Mouse (Mus musculus): ENCODE data around the gene Zfp790.
A peak's percentile ranks its signal among the peaks of the same experiment; 100 is the strongest.
"Not testable (repeated sequence)": the region's sequence is repeated elsewhere in the genome, so short reads cannot be mapped to it uniquely, and the experiment has no call there.

The Zfp790 gene

DNA sequence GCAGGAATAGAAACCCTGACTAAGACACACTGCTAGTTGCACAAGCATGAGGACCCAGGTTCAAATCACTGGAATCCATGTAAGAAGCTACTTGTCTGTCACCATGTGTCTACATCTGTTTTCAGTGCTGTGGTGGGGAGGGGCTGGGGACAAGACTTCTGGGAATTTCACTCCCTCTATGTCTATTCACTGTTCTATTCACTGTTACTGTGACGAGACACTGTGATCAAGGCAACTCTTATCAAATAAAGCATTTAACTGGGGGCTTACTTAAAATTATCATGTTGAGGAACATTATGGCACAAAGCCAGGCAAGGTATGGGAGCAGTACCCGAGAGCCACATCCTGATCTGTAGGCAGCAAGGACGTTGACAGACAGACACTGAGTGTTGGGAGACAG lies 23.3 kb downstream of the Zfp790 start:
- no peak for DNase-seq (ENCODE audit: extremely low read depth, low read depth, low spot score)

- DNase-seq (ENCODE audit: extremely low read depth, low read depth, low spot score) = no peak
These were observed 26.2 kb downstream of the Zfp790 start for GRCm38 (mm10) chr7:29842105-29842504.

GRCm38 (mm10) chr7:29844616-29845015 lies 28.7 kb downstream of the Zfp790 start:
- no peak for DNase-seq (ENCODE audit: extremely low read depth, low read depth, low spot score)

GRCm38 (mm10) chr7:29852831-29853218 lies 36.9 kb downstream of the Zfp790 start:
- no peak for DNase-seq (ENCODE audit: extremely low read depth, low read depth, low spot score)

DNA sequence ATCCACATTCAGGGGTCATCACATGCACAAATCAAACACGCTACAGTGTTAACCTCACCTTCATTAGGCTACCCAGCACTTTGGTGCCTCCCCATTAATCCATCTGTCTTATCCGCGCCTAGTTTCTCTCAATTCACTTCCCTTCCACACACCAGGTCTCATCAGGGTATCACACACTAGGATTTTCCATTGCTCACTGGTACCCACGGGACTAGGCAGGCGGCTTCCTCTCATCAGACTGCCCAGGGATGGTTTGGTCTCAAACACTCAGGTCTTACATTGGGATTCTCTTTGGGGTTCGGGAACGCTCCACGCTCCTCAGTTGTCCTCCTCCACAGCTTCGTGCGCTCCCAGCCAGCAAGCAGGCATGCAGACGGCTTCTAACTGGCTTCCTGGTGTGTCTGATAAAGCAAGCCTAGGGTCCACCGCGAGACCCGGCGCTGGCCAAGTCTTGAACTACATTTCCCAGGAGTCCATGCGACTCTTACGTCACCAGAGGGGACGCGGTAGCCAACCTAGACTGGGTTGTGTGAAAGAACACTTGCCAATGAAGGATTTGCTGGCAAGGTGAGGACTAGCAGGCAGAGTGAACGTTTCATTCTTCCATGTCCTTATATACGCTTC lies 37.4 kb downstream of the Zfp790 start, which contains the start of gene Zfp940:
Zfp940 (minus strand) TSS at position 451 of the 624 bp plus-strand sequence.
- DNase-seq (ENCODE audit: extremely low read depth, low read depth, low spot score) = peak; percentile 19

DNA sequence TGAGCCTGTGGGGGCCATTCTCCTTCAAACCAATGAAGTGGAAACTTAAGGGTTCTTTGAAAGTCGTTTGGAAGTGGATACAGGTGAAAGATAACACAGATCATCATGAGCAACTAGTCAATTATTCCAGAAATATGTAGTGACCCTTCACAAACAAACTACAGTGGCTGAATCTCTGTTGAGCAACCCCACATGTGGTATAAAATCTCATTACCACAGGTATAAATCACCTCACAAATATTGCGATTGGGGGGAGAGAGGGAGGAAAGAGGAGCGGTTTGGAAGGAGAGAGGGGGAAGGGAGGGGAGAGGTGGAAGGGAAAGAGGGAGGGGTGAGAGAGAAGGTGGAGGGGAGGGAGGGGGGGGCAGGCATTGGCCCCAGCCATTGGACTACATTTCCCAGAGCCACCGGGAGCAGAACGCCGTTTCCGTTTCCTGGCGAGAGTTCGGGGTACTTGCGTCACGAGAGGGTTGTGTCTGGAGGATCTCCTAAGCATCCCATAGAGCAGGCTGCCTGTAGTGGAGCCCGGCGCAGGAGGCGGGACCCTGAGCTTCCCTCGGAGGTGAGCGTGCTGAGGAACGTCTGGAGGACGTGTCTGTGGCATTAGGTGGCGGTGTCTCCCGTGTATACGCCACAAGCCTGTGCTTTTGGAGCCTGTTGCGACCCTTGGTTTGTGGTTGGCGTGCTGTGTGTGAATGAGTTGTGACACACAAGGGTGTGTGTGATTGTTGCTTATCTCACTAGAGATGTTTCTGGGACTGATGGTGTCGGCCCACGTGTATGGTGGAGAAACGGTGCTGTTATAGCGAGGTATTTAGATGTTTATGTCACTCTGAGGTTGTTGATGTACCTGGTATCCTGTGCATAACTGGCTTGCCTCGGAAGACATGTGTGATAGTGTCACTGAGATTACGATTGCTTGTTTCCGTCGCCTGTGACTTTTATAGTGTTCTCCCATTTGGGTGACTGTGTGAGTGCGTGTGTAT lies 43.9 kb downstream of the Zfp790 start, which contains the start of gene Zfp420:
Zfp420 (plus strand) TSS at position 448 of the 986 bp plus-strand sequence.
- DNase-seq (ENCODE audit: extremely low read depth, low read depth, low spot score) = peak; percentile 26

DNA sequence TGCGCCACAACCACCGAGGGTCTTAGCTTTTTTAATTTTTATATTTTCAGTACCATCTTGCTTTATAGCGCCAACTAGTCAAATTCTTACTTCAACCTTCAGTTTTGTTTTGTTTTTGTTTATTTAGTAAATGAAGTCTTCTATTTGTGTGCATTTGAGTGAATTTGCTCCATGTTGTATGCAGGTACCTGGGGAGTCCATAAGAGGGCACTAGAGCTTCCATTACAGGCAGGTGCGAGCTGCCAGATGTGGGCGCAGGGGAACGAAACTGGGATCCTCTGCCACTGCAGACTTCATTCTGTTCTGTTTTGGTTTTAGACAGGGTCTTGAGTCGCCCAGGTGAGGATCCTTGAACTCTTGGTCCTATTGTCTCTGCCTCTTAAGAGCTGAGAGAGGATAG lies 45.7 kb downstream of the Zfp790 start:
- DNase-seq (ENCODE audit: extremely low read depth, low read depth, low spot score) = no peak

GRCm38 (mm10) chr7:29874256-29874655 lies 58.3 kb downstream of the Zfp790 start:
- no peak for DNase-seq (ENCODE audit: extremely low read depth, low read depth, low spot score)

DNA sequence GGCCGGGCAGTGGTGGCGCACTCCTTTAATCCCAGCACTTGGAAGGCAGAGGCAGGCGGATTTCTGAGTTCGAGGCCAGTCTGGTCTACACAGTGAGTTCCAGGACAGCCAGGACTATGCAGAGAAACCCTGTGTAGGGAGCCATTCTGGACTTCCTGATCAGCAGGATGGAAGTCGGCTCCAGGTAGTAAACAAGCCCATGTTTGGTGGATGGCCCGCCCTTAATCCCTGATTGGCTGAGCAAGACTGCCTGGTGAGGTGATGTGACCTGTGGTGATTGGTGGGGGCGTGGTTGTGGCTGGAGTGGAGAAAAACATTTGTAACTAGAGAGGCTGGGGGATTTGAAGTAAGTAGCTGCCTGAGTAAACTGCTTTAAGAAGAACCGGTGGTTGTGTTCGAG lies 61.6 kb downstream of the Zfp790 start:
- not testable (repeated sequence) for DNase-seq (ENCODE audit: extremely low read depth, low read depth, low spot score)

GRCm38 (mm10) chr7:29880056-29880455 lies 64.1 kb downstream of the Zfp790 start:
- no peak for DNase-seq (ENCODE audit: extremely low read depth, low read depth, low spot score)

All from fat pad, adult 2 months (tissue).